Mouse (Mus musculus) c-Kit-positive CD71-positive TER-119-negative erythroid progenitor cells, embryonic 14.5 days (primary cell): Measurements from ENCODE around the gene Dcdc2b.

ENCODE experiments used
- DNase-seq: peaks from one replicate; pipeline ENCODE4 v3.0.0-alpha.2; 2013; ENCODE audit warnings: low read depth

The Dcdc2b gene

DNA sequence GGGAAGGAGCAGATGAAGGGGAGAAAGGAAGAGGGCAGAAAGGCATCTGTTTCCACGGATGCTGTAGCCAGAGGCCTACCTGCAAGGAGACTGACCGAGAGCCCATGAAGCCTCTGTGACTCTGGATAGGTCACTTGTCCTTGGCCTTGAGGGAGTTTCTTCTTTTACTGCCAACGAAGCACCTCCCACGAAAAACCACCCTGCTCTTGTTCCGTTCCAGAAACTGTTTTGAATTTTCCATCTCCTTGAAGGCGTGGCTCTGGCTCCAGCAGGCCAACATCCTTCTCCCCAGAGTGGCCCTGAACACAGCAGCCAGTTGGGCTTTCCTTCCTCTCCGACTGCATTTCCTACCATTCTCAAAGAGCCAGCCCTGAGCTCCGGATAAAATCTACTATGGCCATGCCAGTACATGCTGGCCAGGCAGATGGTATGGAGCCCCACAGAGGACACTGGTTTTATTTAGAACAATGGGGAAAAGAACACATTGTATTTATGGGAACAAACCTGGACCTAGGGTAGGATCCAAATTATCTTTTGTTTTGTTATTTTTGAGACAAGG, 7.3 kb upstream of the Dcdc2b start:
- no peak for DNase-seq

DNA sequence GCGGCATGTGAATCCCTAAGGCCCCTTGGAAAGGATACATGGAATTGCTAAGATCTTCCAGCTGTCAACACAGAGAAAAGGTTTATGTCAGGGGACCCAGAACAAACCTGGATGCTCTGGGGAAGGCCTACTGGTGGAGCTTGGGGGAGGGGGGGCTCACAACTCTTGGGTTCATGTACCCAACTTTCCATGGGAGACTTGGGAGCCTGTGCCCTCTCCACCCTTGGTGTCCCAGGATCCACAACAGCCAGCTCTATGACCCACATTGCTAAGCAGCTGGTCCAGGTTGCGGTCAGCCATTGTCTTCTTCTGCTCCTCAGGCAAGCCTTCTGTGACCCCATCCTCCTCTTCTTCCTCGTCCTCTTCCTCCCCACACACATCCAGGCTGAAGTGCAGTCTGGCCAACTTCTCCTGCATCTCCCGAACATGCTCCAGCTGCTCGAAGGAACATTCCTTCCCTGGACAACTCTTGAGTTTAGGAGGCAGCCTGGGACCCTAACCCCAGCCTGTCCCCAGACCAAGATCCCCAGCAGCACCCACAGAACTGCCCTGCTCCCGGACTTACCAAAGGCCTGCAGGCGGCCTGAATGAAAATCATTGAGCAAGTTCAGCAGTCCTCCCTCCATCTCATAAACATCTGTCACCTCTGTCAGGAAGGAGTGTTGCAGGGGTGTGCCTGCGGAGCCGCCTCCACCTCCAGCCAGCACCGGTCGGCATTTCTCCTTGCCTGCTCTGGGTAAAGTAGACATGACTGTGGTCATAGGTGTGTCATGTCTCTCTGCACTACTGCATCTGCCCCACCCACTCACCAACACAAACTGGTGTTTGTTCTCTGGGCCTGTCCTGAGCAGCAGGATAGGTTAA, 6.6 kb upstream of the Dcdc2b start:
- no peak for DNase-seq

DNA sequence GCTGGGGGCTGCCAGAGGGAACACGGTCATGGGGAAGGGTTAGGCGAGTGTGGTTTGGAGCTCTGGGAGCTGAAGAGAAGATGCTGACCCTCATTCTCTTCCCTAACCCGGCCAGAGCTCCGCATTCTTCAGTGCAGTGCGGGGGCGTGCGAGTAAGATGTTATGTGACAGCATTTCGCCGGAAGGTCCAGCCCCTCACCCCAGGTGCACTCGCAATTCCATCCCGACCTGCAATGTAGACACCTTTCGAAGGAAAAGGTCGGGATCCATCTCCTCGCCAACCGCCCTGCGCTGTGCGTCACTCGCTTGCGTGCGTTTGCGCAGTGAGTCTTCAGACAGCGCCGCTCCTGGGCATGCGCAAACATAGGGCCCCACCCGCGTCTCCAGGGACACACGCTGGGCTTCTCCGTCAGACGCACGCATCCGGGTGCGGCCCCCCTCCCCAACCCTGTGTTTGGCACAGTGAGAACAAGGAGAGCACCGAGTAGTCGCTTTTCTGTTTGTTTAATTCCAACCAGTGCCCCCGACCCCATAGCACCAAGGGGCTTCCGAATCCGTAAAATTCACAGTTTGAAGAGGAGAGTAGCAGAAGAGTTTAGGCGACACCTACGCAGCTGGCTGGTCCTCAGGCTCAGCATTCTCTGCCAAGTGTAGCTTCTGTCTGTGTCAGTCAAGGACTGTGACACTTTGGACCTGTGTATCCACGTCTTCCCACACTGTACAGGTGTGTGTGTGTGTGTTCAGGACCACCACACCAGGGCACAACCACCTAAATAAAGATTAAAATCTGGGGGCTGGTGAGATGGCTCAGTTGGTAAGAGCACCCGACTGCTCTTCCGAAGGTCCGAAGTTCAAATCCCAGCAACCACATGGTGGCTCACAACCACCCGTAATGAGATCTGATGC, 5.0 kb upstream of the Dcdc2b start, which contains the start of gene Iqcc:
Gene Iqcc (minus strand): TSS at position 314 of the 906 bp plus-strand sequence.
- peak; percentile 88 for DNase-seq

DNA sequence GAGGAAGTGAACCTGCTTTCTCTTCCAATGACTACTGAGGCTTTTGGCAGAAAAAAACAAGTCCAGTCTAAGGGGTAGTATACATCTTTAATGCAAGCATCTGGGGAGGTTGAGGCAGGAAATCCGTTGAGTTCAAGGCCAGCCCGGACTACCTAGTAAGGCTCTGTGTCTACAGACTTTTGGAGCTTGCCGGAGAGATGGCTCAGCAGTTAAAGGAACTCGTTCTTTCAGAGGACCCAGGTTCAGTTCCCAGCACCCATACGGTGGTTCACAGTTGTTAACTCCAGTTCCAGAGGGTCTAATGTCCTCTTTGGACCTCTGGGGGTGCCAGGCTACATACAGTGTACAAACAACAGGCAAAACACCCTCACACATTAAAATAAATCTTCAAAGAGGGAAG, 4.0 kb upstream of the Dcdc2b start:
- no peak for DNase-seq

DNA sequence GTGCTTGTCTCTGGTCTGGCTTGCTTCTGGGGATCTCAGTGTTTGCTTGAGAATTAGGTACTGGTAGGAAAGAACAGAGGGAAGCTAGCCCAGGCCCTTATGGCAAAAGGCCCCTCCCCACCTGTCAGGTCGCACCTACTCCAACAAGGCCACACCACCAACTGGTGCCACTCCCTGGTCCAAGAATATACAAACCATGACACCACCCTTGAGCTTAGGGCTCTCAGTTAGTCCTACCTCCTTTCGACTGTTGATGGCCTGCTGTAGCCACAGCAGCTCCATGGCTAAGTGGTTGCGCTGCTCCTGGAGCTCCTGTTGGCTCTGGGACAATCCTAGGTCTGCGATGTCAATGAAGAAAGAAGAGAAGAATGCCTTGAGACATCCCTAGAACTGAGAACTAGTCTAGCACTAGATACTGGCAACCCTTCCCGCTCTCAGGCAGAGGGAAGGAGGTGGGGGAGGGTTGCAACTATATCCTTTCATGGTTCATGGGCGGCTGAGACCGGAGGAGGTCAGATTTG, 3.1 kb upstream of the Dcdc2b start:
- DNase-seq: no peak

DNA sequence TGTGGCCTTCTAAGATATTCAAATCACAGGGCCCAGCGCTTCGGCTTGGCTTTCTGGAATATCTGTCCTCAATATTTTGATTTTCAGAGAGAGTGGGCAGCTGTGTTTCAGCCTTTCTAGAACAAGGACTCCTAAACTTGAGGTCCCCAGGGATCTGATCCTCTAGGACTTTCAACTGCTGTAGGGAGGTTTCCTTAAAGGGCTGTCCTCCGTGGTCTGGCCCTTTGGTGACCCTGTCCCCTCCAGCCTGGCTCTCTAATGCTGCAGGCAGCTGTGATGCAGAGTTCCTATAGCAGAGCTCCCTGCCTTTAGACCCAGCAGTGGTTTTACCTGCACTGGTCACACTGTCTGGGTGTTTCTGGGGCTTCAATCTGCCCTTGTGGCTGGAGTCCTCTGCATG, 2.6 kb upstream of the Dcdc2b start:
- no peak for DNase-seq

DNA sequence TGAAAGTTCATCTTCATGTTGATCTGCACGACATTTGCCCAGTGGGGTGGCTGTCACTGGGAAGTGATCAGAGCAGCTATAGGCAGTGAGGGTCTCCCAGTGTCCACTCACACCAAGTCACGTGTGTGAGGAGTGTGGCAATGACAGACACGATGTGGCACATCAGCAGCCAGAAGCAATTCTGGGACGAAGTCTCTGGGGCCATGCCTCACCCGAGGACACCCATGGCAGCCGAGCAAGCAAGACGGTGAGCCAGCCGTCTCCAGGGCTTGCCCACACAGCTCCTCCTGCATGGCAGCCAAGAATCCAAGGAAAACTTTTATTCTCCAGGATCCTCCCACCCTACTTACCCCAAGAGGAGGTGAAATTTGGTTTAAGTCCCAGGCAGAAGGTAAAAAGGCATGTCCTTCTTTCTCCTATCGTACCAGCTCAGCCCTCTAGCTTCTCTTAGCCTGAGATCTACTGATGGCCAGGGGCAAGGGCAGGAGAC, 1.8 kb upstream of the Dcdc2b start:
- DNase-seq: no peak

DNA sequence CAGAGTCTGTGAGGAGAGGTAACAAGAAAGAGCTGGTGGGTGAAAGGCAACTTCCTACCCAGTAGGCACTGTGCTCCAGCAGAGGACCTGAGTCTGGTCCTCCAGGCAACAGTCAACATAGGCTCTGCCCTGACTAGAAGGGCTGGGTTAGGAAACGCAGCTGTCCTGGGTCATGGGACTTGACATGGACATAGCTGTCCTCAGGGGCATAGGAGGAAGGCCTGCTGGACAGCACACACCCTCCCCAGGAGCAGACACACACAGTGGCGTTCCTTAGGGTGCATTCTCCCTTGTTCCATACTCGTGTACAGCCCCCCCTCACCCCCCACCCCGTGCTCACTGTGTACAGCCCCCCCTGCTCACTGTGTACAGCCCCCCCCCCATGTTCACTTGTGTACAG, 3.6 kb downstream of the Dcdc2b start:
- no peak for DNase-seq

DNA sequence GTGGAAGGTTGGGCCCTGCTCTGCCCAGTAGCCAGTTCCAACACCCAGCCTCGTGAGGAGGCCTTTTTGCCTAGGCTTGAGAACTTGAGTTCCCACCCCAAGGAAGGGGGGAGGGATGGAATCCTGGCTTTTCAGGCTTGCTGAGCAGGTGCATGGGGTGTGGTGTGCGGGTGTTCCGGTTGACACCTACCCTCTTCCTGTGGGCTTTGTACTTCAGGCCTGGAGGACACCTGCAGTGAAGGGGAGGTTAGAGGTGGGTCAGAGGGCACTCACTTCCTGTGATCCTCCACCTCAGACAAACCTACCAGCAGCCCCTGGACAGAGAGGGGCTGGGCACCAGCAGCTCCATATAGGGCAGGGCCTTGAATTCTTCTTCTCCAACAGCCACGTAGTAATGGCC, 4.0 kb downstream of the Dcdc2b start:
- DNase-seq: no peak

DNA sequence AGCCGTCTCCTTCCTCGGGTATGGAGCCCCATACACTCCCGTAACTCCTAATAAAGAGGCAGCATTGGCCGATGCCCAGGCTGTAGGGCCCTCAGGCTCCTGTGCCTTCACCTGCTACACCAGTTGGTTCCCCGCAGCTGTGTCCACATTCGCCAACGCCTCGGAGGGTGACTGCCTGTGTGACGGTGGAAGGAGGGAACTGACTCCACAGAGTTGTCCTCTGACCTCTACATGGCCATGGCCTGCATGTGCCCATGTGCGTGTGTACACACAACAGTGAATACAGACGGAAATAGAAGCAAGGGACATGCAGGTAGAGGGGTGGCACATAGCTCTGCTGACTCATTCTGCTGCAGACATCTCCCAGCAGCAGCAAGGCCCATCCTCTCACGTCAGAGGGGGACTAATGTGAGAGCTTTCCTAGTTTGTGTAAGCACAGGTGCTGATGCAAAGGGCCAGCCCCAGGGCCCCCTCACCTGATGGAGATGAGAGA, 4.9 kb downstream of the Dcdc2b start:
- DNase-seq: no peak

DNA sequence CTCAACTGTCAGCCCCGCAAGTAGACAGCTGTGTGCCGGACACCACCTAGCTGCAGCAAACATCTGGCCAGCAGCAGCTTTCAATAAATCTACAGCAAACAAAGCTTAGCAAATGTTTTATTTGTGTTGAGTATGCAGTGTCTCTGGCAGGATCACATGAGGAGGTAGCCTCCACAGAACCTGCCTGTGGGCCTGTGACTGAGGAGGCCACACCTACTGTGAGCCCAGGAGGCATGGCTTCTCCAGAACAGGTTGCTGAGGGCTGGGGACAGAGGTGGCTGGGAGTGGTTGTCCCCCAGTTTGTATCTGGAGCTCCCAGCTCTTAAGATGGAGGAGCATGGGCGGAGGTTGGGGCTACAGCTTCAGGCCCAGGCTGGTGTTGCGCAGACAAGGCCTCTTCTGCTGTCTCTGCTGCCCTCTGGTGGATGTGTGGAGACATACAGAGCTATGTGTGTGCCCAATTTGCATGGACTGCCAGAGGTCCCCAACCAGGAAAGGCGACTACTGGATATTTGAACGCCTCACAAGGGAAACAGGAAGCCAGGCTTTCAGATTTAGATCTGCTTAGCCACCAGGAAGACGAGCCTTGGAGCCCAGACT, 5.5 kb downstream of the Dcdc2b start:
- DNase-seq: peak; percentile 83

DNA sequence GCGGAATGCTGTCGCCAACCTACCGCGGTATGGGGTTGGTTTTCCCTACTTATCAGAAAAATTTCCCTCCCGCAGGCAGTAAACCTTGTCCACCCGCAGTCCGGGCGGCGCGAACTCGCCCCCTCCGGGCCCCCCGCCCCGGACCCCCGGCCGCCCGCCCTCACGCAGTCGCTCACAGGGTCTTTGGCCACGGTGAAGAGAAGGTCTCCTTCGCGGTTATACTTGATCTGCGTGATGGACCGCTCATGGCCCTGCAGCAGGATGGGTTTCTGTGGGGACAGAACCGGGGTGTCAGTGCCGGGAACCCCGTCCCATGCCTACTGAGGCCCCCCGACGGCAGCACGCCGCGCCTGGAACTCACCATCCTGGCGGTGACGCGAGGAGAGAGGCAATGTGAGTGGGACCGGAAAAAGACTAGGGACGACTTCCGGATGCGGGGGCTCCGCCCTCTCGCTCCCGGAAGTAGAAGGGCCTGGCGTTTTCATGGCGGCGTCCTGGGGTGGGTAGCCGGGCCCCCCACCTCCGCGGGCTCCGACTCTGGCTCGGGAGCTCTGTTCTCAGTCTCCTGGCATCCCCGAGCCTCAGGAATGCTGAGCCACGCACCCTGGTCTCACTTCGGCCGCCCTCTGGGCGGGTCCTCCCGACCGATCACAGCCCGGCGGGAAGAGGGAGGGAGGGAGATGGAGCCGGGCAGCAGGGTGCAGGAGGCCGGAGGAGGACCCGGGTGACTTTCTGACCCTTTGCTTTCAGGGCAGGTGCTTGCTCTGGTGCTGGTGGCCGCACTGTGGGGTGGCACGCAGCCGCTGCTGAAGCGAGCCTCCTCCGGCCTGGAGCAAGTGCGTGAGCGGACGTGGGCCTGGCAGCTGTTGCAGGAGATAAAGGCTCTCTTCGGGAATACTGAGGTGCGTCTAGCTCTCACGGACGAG, 13.6 kb downstream of the Dcdc2b start, which contains the start of the genes Eif3i and Tmem234:
Gene Eif3i (minus strand): TSS at position 416 of the 926 bp plus-strand sequence.
Gene Tmem234 (plus strand): TSS at position 436 of the 926 bp plus-strand sequence.
- DNase-seq: peak; percentile 77

DNA sequence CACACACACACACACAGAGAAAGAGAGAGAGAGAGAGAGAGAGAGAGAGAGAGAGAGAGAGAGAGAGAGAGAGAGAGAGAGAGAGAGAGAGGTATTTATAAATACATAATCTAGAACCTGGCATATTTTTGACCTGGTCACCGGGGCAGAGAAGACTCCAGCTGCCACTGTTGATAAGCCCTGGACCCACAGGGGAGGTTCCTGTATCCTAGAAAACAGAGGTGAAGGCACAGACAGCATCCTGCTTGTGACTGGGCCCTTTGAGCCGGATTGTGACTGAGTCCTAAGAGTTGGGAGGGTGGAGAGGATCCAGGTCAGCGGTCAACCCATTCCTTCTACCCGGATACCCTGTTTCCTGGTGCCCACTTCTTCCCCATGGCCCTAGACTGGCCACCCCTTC, 25.2 kb downstream of the Dcdc2b start:
- DNase-seq: no peak

DNA sequence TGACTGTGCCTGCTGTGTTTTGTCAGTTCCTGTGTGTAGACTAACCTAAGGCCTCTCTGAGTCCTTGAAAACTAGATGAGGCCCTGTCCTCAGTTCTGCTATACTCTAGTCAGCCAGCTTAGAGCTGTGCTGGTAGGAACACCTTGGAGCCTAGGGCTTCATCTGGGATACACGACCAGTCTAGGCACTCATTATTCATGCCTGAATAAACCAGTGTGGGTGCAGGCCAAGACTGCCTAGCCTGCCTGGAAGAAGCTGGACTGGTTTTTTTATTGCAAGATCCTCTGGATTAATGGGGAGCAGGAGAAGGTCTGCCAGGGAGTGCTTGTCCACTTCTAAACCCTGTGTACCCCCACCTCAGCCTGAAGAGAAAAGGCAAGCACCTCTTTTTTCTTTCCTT, 27.1 kb downstream of the Dcdc2b start:
- DNase-seq: no peak

DNA sequence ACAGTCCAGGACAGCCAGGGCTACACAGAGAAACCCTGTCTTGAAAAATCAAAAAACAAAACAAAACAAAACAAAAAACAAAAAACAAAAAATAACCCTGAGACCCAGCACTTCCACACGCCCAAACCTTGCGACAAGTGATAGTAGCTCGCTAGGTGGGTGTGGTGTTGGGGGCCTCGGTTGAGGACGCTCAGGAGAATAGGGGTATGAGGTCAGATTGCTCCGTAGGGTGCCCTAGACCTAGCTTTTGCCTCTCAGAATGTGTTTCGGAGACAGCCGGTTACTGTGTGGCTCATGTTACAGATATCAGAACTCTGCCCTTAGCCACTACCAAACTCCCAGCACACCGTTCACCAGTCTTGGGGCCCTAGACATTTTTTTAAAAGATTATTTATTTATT, 28.3 kb downstream of the Dcdc2b start:
- DNase-seq: no peak

DNA sequence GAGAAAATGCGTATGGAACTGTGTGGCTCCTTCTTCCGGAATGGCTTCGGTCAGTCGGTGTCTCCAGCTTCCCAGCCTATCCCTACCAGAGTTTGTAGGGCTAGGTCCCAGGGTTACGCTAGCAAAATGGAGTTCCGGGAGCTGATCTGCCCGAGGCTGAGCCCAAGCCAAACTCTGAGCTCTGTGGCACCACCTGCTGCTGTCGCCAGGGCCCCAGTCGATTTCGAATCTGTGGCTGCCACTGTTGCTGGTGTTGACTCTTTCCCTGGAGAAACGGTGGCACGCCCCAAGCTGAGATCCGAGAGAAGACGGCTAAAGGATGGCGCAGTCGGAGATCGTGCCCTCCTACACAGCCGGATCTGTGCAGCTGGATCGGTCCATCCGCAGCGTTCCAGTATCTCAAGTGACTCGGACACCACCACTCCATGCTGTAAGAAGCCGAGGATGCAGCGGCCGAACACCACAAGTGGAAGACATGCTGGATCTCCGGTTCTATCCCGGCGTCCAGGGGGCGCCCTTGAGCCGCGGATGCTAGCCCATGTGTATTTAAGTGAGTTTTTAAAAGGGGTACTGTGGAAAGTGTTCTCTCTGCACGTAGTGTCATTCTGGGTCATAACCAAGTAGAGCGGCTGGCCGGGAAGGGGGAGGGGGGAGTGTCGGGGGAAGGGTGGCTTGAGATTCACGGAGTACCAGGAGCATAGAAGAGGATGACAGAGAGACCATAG, 29.0 kb downstream of the Dcdc2b start:
- DNase-seq: peak; percentile 83

DNA sequence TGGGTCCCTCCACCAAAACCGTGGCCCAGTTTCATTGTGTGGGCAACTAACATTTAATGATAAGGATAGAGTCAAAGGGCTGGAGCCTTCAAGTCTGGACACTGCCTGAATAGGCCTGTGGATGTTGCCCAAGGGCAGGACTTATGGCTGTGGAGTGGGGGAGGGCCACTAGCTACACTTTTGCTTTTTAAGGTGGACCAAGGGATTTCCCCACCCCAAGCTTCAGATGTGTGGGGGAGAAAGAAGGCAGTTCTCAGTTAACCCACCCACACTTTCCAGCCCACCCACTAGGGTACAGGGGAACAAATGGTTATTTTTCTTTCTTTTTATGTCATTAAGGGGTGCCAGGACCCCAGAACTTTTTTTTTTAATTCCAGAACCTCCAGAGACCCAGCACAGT, 29.7 kb downstream of the Dcdc2b start:
- DNase-seq: no peak

DNA sequence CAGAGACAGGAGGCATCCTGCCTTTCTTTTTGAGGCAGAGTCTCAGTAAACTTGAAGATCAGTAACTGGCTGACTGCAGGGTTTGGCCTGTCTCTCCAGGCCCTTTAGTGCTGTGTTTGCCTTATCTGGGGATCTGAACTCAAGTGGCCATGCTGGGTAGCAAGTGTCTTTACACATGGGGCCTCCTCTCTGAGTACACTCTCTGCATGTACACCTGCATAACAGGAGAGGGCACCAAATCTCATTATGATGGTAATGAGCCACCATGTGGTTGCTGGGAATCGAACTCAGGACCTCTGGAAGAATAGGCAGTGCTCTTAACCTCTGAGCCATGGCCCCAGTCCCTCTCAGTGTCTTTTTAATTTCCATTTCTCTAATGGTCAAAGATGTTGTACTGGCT, 31.8 kb downstream of the Dcdc2b start:
- DNase-seq: no peak

DNA sequence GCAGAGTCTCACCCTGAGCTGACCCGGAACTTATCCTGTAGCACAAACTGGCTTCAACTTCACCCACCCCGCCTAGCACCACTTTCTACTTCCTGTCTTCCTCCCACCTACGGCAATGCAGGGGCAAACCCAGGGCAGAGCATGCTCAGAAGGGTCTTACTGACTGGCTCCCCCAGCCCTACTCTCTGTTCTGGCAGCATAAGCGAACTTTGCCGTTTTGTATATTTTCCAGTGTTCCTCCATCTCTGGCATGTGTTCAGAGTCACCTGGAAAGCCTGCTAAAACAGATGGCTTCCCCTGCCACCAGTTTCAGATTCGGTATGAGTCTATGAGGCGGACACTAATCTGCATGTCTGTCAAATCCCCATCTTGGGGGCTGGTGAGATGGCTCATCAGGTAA, 33.7 kb downstream of the Dcdc2b start:
- DNase-seq: no peak

DNA sequence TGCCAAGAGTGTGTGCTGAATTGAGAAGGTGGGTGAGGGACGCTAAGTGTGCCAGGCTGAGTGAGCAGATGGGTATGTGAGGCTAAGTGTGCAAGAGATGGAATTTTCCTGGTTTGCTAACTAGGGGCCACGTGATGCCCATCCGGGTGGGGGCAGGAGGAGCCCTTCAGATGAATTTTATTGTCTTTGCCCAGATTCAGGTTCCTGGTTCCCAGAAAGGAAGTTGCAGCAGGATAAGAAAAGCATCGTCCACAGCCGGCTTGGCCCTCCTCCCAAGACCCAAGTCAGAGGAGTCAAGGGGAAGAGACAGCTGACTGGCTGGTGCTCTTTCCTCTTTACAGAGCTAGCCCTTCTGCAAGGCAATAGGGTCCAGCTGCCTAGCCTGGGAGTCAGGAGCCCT, 35.6 kb downstream of the Dcdc2b start, which contains the start of gene Fam167b:
Gene Fam167b (minus strand): TSS at position 84 of the 400 bp plus-strand sequence.
- no peak for DNase-seq
